In the genomic region with DNA sequence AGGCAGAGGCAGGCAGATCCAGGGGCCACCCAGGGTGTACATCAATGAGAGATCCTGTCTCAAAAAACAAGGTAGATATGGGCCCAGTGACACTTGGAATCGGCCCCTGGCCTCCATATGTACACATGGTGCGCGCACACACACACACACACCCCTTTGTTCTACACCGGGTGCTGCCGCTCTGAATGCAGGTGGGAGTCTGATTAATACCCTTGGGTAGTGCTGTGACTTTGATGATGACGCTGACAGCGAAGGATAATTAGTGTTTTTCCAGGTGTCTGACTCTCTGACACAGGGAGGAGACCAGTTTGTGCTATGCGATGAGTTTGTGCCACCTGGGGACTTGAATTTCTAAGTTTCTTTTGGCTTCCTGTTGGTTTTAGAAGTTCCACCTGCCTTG, we compare ENCODE assay signal across 18 mouse cellular contexts.
A peak's percentile ranks its signal among the peaks of the same experiment; 100 is the strongest.
DNase-seq lines count a peak whose midpoint lies in the region; ATAC-seq and TF ChIP-seq lines count a peak whose summit lies in the region.
"Had no signal": no experiment of that assay in that cellular context is flagged by ENCODE, and none has a peak within 500 bp of the region (broad histone marks: within the 10 kb centered on the region; RNA-seq: fewer than 3 reads in every experiment).

No protein-coding gene starts in this region.

- TF ChIP-seq CTCF in cerebellum, adult 2 months (IDR thresholded peaks at IDR 0.05; ENCODE audit: borderline replicate concordance, insufficient read depth, low read depth, low read length): no peak
- no peak for TF ChIP-seq CTCF in thymus, adult 2 months (IDR thresholded peaks at IDR 0.05; ENCODE audit: borderline replicate concordance, control insufficient read depth, extremely low read depth, insufficient read depth, low read length, poor library complexity)

- H3K4me3 ChIP-seq in cerebellum, adult 2 months (replicated peaks; ENCODE audit: insufficient read depth, low read depth, low read length): peak overlapping the region; percentile 12
- no peak overlapping the region for H3K4me3 ChIP-seq in heart, embryonic 13.5 days
- H3K4me3 ChIP-seq in kidney, embryonic 15.5 days (replicated peaks): no peak overlapping the region
- no peak overlapping the region for H3K4me3 ChIP-seq in stomach, embryonic 15.5 days (replicated peaks)
- no peak overlapping the region for H3K4me3 ChIP-seq in thymus, adult 2 months (ENCODE audit: control insufficient read depth, insufficient read depth, low read length)
- H3K4me3 ChIP-seq: embryonic facial prominence, embryonic 13.5 days; heart, embryonic 12.5 days; hindbrain, embryonic 10.5 days; limb, embryonic 13.5 days; liver, embryonic 12.5 days; midbrain, embryonic 15.5 days; neural tube, embryonic 12.5 days had no signal

- 67% methylated on average over 8 of the region's 8 CpGs for WGBS in cerebellum, adult 2 months
- 75% methylated on average over 8 of the region's 8 CpGs for whole genome bisulfite sequencing in heart, embryonic 13.5 days
- 58% methylated on average over 8 of the region's 8 CpGs for WGBS in kidney, embryonic 15.5 days
- 69% methylated on average over 8 of the region's 8 CpGs for WGBS in stomach, embryonic 15.5 days
- WGBS in thymus, adult 2 months: 50% methylated on average over 8 of the region's 8 CpGs

- peaks cover 8% of the 10 kb centered on the region for H3K9me3 ChIP-seq in heart, embryonic 13.5 days
- peaks cover 3% of the 10 kb centered on the region; the same call in 1 of the 2 replicates for H3K9me3 ChIP-seq in kidney, embryonic 15.5 days (replicated peaks)
- H3K9me3 ChIP-seq in stomach, embryonic 15.5 days: no peaks in the 10 kb centered on the region

- ATAC-seq in heart, embryonic 13.5 days (ENCODE audit: extremely low read depth, insufficient number of reproducible peaks, low FRiP score, low TSS enrichment): no peak
- peak; percentile 58 for ATAC-seq in kidney, embryonic 15.5 days (replicated peaks; ENCODE audit: low FRiP score)
- no peak for ATAC-seq in stomach, embryonic 15.5 days (ENCODE audit: insufficient read depth, low FRiP score, low read depth)
- ATAC-seq: inflammation-experienced regulatory T-cells, adult 6 months; liver, embryonic 12.5 days; midbrain, embryonic 15.5 days had no signal

- no peaks in the 10 kb centered on the region for H3K36me3 ChIP-seq in heart, embryonic 13.5 days
- no peaks in the 10 kb centered on the region for H3K36me3 ChIP-seq in kidney, embryonic 15.5 days
- H3K36me3 ChIP-seq in stomach, embryonic 15.5 days: no peaks in the 10 kb centered on the region
- no peaks in the 10 kb centered on the region for H3K36me3 ChIP-seq in thymus, adult 2 months (ENCODE audit: control insufficient read depth, insufficient read depth, low read length)
- H3K36me3 ChIP-seq: embryonic facial prominence, embryonic 13.5 days; heart, embryonic 12.5 days; hindbrain, embryonic 10.5 days; limb, embryonic 13.5 days; liver, embryonic 12.5 days; midbrain, embryonic 15.5 days; neural tube, embryonic 12.5 days had no signal

- H3K4me1 ChIP-seq in cerebellum, adult 2 months (ENCODE audit: control insufficient read depth, insufficient read depth, low read length): peaks cover 4% of the 10 kb centered on the region
- H3K4me1 ChIP-seq in heart, embryonic 13.5 days: peaks cover 8% of the 10 kb centered on the region; the same call in 1 of the 2 replicates
- peaks cover 13% of the 10 kb centered on the region; the same call in 1 of the 2 replicates for H3K4me1 ChIP-seq in kidney, embryonic 15.5 days
- no peaks in the 10 kb centered on the region for H3K4me1 ChIP-seq in stomach, embryonic 15.5 days
- H3K4me1 ChIP-seq in thymus, adult 2 months (replicated peaks; ENCODE audit: control insufficient read depth, insufficient read depth, low read length): peaks cover 14% of the 10 kb centered on the region
- H3K4me1 ChIP-seq: hindbrain, embryonic 10.5 days; limb, embryonic 13.5 days; liver, embryonic 12.5 days had no signal

- no peak for DNase-seq in cerebellum, adult 2 months
- DNase-seq in cerebellum, adult 11 months: no peak
- DNase-seq in heart, postnatal 25 days (ENCODE audit: low spot score): no peak
- DNase-seq in kidney, postnatal 4 days: no peak
- DNase-seq in thymus, adult 2 months: no peak
- DNase-seq: kidney, adult 18-20 months; lung, postnatal 14 days had no signal

- TF ChIP-seq POLR2A in cerebellum, adult 2 months (IDR thresholded peaks at IDR 0.05; ENCODE audit: borderline replicate concordance, insufficient read depth, low read length): no peak
- TF ChIP-seq POLR2A in thymus, adult 2 months (IDR thresholded peaks at IDR 0.05; ENCODE audit: control insufficient read depth, extremely low read depth, insufficient read depth, low read length, poor library complexity): no peak

- intact Hi-C loops in heart, postnatal 25 days (cut with DNase I): no loop called here

- H3K4me2 ChIP-seq in heart, embryonic 13.5 days: no peak overlapping the region
- no peak overlapping the region for H3K4me2 ChIP-seq in kidney, embryonic 15.5 days
- H3K4me2 ChIP-seq in stomach, embryonic 15.5 days: 0 out of 2 replicates have a peak overlapping the region, but pooled peaks have one; percentile 5
- H3K4me2 ChIP-seq: embryonic facial prominence, embryonic 13.5 days; limb, embryonic 13.5 days; liver, embryonic 12.5 days; midbrain, embryonic 15.5 days; neural tube, embryonic 12.5 days had no signal

- H3K27ac ChIP-seq in cerebellum, adult 2 months (ENCODE audit: insufficient read depth, low read length): no peak overlapping the region
- no peak overlapping the region for H3K27ac ChIP-seq in heart, embryonic 13.5 days (replicated peaks)
- no peak overlapping the region for H3K27ac ChIP-seq in kidney, embryonic 15.5 days
- no peak overlapping the region for H3K27ac ChIP-seq in stomach, embryonic 15.5 days
- no peak overlapping the region for H3K27ac ChIP-seq in thymus, adult 2 months (ENCODE audit: control insufficient read depth, insufficient read depth, low read length)
- H3K27ac ChIP-seq: embryonic facial prominence, embryonic 13.5 days; hindbrain, embryonic 10.5 days; limb, embryonic 13.5 days; liver, embryonic 12.5 days; midbrain, embryonic 15.5 days; neural tube, embryonic 12.5 days had no signal

- 0 out of 2 replicates have a peak overlapping the region, but pooled peaks have one; percentile 19 for H3K9ac ChIP-seq in heart, embryonic 13.5 days
- H3K9ac ChIP-seq in kidney, embryonic 15.5 days: no peak overlapping the region
- no peak overlapping the region for H3K9ac ChIP-seq in stomach, embryonic 15.5 days
- H3K9ac ChIP-seq: embryonic facial prominence, embryonic 13.5 days; heart, embryonic 12.5 days; limb, embryonic 13.5 days; liver, embryonic 12.5 days; midbrain, embryonic 15.5 days; neural tube, embryonic 12.5 days had no signal

- no peaks in the 10 kb centered on the region for H3K27me3 ChIP-seq in cerebellum, adult 2 months (ENCODE audit: control insufficient read depth, insufficient read depth, low read length)
- H3K27me3 ChIP-seq in heart, embryonic 13.5 days (replicated peaks): peaks cover 11% of the 10 kb centered on the region; the same call in 1 of the 2 replicates
- H3K27me3 ChIP-seq in kidney, embryonic 15.5 days: no peaks in the 10 kb centered on the region
- H3K27me3 ChIP-seq in stomach, embryonic 15.5 days (replicated peaks): no peaks in the 10 kb centered on the region
- H3K27me3 ChIP-seq in thymus, adult 2 months (ENCODE audit: control insufficient read depth, insufficient read depth, low read length): no peaks in the 10 kb centered on the region
- H3K27me3 ChIP-seq: embryonic facial prominence, embryonic 13.5 days; limb, embryonic 13.5 days; liver, embryonic 12.5 days; midbrain, embryonic 15.5 days; neural tube, embryonic 12.5 days had no signal
